Mouse (Mus musculus): ENCODE measurements around the gene Lhx3.

DNA sequence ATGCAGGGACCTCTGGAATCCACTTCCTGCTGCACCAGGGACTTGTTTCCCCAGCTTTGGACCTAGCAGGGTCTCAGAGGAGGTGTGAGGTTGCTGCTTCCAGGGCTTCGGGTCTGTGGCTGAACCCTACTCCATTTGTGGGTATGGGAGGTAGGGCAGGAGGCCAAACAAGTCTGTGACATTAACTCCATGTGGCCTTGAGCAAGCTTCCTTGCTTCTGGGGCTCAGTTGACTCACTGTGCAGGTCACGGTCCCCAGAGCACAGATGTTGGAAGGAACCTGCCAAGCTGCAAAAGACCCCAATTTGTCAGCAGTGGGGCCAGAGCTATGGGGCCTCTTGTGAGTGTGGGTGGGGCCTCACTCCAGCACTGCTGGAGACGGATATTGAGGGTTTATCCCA, 23.7 kb downstream of the Lhx3 start:
- no peak for TF ChIP-seq CTCF (conservative IDR thresholded peaks at IDR 0.05; ENCODE audit: insufficient read depth, insufficient read length, low read depth, low read length)
- TF ChIP-seq POLR2A (IDR thresholded peaks at IDR 0.05; ENCODE audit: low read depth, low read length), result no peak

Measured in kidney, adult 2 months (tissue).